Mouse (Mus musculus) kidney, embryonic 15.5 days (tissue): ENCODE measurements at regions not wholly inside any gene's neighbourhood (a gene's known extent, or its start where the extent isn't known, plus 50 kb on each side); places are given as distances from the start of the nearest gene placed in this dataset.

Source experiments
- ATAC-seq: fragments of 200-750 bp; cut with Nextera tagmentation; replicated peaks from 2 replicates; pipeline ENCODE4 v1.8.0; 2017; ENCODE audit warnings: moderate TSS enrichment; ENCODE audit not compliant: low FRiP score
- H3K27ac ChIP-seq: fragments of 300-500 bp; sonication (generic); 2 replicates; pipeline ENCODE4 v1.5.1; 2015; ENCODE audit warnings: mild to moderate bottlenecking, inconsistent platforms
- H3K27me3 ChIP-seq: fragments of 300-500 bp; sonication (generic); 2 replicates; pipeline ENCODE4 v1.6.1; 2015; ENCODE audit warnings: inconsistent platforms
- H3K36me3 ChIP-seq: fragments of 300-500 bp; sonication (generic); 2 replicates; pipeline ENCODE4 v1.6.1; 2015; ENCODE audit warnings: inconsistent platforms
- H3K4me1 ChIP-seq: fragments of 300-500 bp; sonication (generic); 2 replicates; pipeline ENCODE4 v1.6.1; 2015; ENCODE audit warnings: inconsistent platforms
- H3K4me2 ChIP-seq: fragments of 300-500 bp; sonication (generic); 2 replicates; pipeline ENCODE4 v1.6.1; 2015; ENCODE audit warnings: moderate library complexity, mild to moderate bottlenecking, inconsistent platforms
- H3K4me3 ChIP-seq: fragments of 300-500 bp; sonication (generic); replicated peaks from 2 replicates; pipeline ENCODE4 v1.5.1; 2015; ENCODE audit warnings: mild to moderate bottlenecking, inconsistent platforms
- H3K9ac ChIP-seq: fragments of 300-500 bp; sonication (generic); 2 replicates; pipeline ENCODE4 v1.6.1; 2015; ENCODE audit warnings: mild to moderate bottlenecking, inconsistent platforms
- H3K9me3 ChIP-seq: fragments of 300-500 bp; sonication (generic); replicated peaks from 2 replicates; pipeline ENCODE4 v1.6.1; 2016; ENCODE audit warnings: inconsistent platforms
- WGBS: fragments of 180-500 bp; shearing (Covaris S2); methylation state at CpG from one replicate; pipeline ENCODE4 v1.1.7; 2015; ENCODE audit warnings: mixed read lengths; 5-methylcytosine and 5-hydroxymethylcytosine counted together

DNA sequence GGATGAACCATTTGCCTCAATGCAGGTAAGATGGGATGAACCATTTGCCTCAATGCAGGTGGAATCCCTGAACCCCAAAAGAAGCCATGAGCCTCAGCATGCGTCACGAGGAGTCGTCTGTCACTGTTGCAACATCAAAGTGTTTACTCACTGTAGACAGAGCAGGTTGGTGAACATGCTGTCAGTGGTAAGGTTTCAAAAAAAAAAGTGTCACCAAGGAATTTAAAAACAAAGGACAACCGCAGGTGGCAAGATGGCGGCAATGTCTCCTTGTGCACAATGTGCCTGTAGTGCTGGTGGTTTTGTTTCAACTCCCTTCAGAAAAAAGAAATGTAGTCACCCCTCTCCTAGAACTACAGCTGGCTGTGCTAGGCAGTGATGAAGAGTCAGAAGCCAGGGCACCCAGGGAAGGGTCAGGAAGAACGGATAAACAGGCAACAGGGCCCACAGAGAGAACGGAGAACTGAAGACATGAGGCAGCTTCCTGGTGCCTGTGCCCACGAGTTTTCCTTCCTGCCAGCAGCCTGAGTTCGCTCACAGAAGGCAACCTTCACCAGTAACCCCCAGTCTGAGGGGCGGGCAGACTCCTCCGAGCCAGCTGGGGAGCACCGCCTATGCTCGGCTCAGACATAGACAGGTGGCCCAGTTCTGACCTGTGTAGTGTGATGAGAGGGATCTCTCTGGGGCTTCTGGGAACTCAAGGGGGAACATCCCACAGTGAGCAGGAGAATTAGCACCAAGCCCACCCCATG lies 223.9 kb downstream of the Bcl11b start:
- ATAC-seq, result no peak
- H3K36me3 ChIP-seq, result no peaks in the 10 kb centered on the region
- no peak overlapping the region for H3K4me2 ChIP-seq
- WGBS, result 87% methylated on average over 13 of the region's 13 CpGs
- H3K27me3 ChIP-seq, result no peaks in the 10 kb centered on the region
- H3K27ac ChIP-seq, result no peak overlapping the region
- no peaks in the 10 kb centered on the region for H3K9me3 ChIP-seq
- H3K4me3 ChIP-seq, result no peak overlapping the region
- H3K9ac ChIP-seq, result no peak overlapping the region
- no peaks in the 10 kb centered on the region for H3K4me1 ChIP-seq

DNA sequence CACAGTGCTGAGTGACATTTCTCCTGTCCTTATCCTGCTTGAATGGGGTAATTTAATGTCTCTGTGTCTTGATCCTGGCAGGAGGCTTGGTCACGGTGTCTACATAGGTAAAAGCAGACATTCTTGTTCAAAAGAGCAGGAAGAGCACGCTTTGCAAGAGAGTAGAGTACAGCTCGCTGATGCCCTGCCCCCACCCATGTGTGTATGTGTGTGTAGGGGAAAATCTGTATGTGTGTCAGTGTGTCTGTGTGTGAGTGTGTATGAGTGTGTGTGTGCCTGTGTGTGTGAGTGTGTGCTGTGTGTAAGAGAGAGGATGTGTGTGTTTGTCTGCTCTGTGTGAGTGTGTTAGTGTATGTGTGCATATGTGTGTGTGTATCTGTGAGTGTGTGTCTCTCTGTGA lies 221.3 kb downstream of the Bcl11b start:
- H3K9me3 ChIP-seq, result no peaks in the 10 kb centered on the region
- H3K4me3 ChIP-seq, result no peak overlapping the region
- H3K4me2 ChIP-seq, result no peak overlapping the region
- H3K27me3 ChIP-seq, result no peaks in the 10 kb centered on the region
- no peaks in the 10 kb centered on the region for H3K4me1 ChIP-seq
- WGBS, result 71% methylated on average over 3 of the region's 3 CpGs
- H3K36me3 ChIP-seq, result no peaks in the 10 kb centered on the region
- no peak overlapping the region for H3K9ac ChIP-seq
- no peak overlapping the region for H3K27ac ChIP-seq
- no peak for ATAC-seq

DNA sequence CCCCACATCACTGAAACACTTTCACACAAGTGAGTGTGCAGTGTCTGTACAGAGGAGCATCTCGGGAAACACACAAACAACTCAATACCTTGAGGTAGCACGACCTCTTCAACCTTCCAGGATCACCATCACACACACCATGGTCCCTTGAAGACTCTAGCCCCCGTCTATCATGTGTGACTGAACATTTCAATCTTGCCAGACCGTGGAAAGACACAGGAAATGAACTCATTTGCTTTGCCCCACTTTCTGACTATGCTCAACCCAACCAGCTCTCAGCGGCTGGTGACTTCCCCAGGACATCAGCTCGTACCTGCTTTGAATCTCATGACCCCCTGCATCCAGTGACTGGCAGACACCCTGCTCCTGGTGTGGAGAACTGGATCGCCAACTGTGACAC lies 219.6 kb downstream of the Bcl11b start:
- H3K9me3 ChIP-seq, result no peaks in the 10 kb centered on the region
- no peaks in the 10 kb centered on the region for H3K4me1 ChIP-seq
- no peaks in the 10 kb centered on the region for H3K36me3 ChIP-seq
- H3K27ac ChIP-seq, result no peak overlapping the region
- no peak for ATAC-seq
- no peak overlapping the region for H3K4me3 ChIP-seq
- no peak overlapping the region for H3K9ac ChIP-seq
- H3K27me3 ChIP-seq, result no peaks in the 10 kb centered on the region
- no peak overlapping the region for H3K4me2 ChIP-seq
- 71% methylated on average over 7 of the region's 7 CpGs for WGBS

DNA sequence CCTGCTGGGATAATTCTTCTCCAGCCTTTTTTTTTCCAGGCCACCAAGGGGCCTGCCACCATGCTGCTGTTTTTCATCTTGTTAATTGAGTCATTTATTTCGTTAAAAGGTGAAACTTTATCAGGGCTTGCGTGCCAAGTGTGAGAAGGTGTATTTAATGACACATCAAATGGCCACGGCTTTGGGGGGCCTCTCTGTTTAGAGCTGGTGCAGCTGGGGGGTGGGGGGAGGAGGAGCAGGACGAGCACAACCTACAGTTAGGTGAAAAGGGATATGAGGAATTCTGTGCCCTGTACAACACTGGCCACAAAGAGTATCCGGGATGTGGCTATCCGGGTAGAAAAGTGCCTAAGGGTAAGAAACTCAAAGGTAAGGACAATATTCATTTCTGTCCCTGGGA lies 213.6 kb downstream of the Bcl11b start:
- no peak for ATAC-seq
- H3K36me3 ChIP-seq, result no peaks in the 10 kb centered on the region
- no peaks in the 10 kb centered on the region for H3K27me3 ChIP-seq
- 29% methylated on average over 6 of the region's 6 CpGs for WGBS
- no peaks in the 10 kb centered on the region for H3K4me1 ChIP-seq
- H3K4me3 ChIP-seq, result no peak overlapping the region
- no peak overlapping the region for H3K27ac ChIP-seq
- H3K4me2 ChIP-seq, result no peak overlapping the region
- no peak overlapping the region for H3K9ac ChIP-seq
- no peaks in the 10 kb centered on the region for H3K9me3 ChIP-seq

DNA sequence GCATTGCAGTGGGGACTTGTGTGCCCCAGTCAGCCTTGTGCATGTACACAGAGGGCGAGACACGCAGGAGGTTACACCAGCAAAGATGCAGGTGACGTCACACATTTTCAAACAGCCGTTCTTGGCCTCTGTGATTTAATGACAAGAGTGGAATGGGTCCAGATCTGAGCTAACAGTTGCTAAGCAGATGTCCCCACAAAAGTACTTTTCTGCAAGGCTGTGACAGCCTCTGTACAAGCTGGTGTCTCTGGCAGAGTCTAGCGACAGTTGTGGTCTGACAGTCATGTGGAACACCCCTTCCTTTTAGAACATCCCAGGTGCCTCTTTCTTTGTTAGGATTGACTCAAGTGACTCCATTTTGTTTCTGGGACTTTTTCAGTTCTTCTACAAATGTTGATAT lies 203.1 kb downstream of the Bcl11b start:
- 88% methylated on average over 5 of the region's 5 CpGs for WGBS
- H3K27ac ChIP-seq, result no peak overlapping the region

DNA sequence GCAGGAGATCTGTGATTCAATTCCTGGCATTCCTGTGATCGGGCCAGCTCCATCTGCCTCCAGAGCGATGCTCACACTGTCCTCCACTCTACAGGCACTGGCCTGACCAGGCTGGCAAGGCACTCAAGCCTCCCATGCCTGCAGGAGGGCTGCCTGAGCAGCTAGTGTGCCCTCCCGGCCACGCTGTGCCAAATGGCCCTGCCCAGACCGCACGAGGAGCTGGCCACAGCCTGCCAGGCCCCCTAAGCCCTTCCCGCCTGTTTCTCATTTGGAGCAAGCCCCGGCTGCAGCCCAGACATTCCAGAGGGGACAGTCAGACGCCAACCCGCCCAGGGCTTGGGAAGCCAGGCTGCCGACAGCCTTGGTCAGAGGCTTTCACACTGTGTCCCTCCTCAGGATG lies 195.8 kb downstream of the Bcl11b start:
- Histone ChIP-seq H3K4me1 (peaks cover 4% of the 10 kb centered on the region; the same call in 1 of the 2 replicates), H3K9me3 (no peaks in the 10 kb centered on the region), H3K27ac (no peak overlapping the region), H3K36me3 (no peaks in the 10 kb centered on the region), H3K9ac (no peak overlapping the region), H3K4me2 (no peak overlapping the region), H3K4me3 (no peak overlapping the region), H3K27me3 (peaks cover 16% of the 10 kb centered on the region)
- no peak for ATAC-seq
- 17% methylated on average over 11 of the region's 11 CpGs for WGBS

More for the DNA sequence above, 203.1 kb downstream of the Bcl11b start:
- no peak overlapping the region for H3K4me2 ChIP-seq
- H3K4me1 ChIP-seq, result no peaks in the 10 kb centered on the region
- H3K9ac ChIP-seq, result no peak overlapping the region
- ATAC-seq, result no peak
- H3K9me3 ChIP-seq, result no peaks in the 10 kb centered on the region
- no peaks in the 10 kb centered on the region for H3K36me3 ChIP-seq
- H3K27me3 ChIP-seq, result peaks cover 7% of the 10 kb centered on the region; the same call in 1 of the 2 replicates
- H3K4me3 ChIP-seq, result no peak overlapping the region

DNA sequence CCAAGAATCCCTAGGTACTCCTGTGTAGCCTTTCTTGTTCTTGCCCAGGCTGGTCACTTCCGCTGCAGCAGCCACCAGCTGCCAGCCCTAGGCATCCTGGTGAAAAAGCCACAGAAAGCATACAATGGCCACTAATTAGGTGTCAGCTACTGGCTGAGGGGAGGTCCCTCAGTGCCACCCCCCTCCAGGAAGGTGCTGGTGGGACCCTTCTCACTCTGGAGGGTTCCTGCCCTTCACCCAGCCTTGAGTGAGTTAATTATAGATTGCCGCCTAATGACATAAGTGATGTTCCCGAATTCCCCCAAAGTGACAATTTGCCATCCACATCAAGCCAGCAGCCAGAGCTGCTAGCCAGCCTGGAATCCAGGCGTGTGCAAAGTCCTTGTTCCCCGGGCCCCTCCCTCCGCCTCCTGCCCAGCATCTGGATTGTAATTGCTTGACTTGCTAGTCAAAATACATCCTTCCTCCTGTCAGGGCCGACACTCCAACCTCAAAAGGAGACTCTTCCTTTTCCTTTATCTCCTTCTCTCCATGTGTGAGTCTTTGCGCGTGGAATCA lies 195.2 kb downstream of the Bcl11b start:
- no peaks in the 10 kb centered on the region for H3K9me3 ChIP-seq
- no peak overlapping the region for H3K9ac ChIP-seq
- H3K4me3 ChIP-seq, result no peak overlapping the region
- 47% methylated on average over 9 of the region's 9 CpGs for WGBS
- no peak overlapping the region for H3K27ac ChIP-seq
- no peaks in the 10 kb centered on the region for H3K36me3 ChIP-seq
- ATAC-seq, result no peak
- H3K4me1 ChIP-seq, result peaks cover 4% of the 10 kb centered on the region; the same call in 1 of the 2 replicates
- H3K27me3 ChIP-seq, result peaks cover 16% of the 10 kb centered on the region
- no peak overlapping the region for H3K4me2 ChIP-seq

DNA sequence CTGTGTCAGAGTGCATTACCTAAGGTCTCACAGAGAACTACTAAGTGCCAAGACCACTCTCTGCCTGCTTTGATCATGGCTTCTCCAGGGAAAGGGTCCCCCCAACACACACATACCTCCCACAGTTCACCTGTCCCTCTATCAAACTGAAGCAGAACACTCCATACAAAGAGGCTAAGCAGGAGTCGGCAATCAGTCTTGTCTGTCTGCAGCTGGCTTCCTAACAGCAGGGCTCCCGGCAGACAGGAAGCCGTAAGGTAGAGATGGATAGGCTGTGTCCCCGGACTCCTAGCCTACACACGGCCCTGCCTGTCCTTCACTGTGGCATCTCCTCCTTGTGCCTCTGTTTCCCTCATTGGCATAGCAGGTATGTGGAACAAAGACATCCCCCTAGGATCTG lies 192.2 kb downstream of the Bcl11b start:
- ATAC-seq, result no peak
- Histone ChIP-seq H3K9me3 (no peaks in the 10 kb centered on the region), H3K27ac (no peak overlapping the region), H3K4me2 (no peak overlapping the region), H3K27me3 (peaks cover 15% of the 10 kb centered on the region), H3K4me3 (no peak overlapping the region), H3K36me3 (no peaks in the 10 kb centered on the region), H3K4me1 (peaks cover 4% of the 10 kb centered on the region; the same call in 1 of the 2 replicates), H3K9ac (no peak overlapping the region)
- WGBS, result 16% methylated on average over 5 of the region's 5 CpGs

DNA sequence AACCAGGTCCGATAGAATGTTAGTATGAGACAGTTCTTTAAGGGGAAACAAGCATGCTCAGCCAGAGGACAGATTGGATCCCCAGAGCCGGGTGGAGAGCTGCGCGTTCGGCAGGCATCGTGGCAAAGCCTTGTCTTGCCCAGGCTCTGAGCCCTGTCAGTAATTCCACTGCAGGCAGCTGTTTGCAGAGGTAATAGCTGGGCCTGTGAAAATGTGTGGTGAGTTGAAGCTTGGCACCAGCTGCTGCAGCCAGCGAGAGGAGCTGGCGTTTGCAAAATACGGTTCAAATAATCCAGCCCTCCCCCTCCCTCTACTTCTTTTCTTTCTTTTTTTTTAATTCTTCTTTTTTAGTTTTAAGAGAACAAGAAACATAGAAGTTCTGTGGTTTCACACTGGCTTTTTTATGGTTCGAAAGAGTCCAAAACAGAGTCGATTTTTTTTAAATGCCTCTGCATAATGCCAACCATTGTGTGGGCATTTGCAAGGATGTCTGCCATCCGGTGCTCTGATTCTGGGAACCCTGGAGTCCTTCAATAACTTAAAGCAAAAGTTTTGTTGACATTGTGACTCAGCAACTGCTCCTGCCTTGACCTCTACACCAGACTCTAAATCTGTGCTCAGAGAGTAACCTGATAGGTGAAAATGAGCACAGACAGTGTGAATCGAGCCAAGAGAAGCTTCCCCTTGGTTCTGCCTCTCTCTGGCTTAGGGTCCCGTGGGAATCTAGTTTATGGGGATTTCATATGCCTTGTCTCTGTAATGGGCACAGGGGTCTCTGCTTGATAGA lies 190.7 kb downstream of the Bcl11b start:
- H3K4me1 ChIP-seq, result no peaks in the 10 kb centered on the region; the same call in 1 of the 2 replicates
- H3K9me3 ChIP-seq, result no peaks in the 10 kb centered on the region
- H3K27me3 ChIP-seq, result peaks cover 7% of the 10 kb centered on the region
- no peak overlapping the region for H3K9ac ChIP-seq
- no peak for ATAC-seq
- no peak overlapping the region for H3K27ac ChIP-seq
- H3K4me3 ChIP-seq, result no peak overlapping the region
- 55% methylated on average over 14 of the region's 14 CpGs for WGBS
- no peak overlapping the region for H3K4me2 ChIP-seq
- no peaks in the 10 kb centered on the region for H3K36me3 ChIP-seq

DNA sequence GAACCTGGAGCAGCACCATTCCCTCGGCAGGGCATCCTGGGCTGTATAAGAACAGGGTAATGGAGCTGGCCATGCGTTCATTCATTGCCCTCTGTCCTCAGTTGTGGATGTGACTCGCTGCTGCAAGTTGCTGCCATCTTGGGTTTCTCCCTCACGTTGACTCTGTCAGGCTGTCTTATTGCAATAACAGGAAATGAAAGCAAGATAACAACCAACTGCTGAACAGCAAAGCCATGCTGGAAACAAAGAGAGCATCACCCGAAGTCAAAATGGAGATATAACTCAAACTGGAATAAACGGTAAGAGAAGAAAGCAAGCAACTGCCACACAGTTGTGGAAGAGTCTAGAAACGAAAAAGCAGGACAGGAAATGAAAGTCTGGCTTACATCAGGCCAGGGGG lies 188.5 kb downstream of the Bcl11b start:
- 76% methylated on average over 7 of the region's 7 CpGs for WGBS
- no peaks in the 10 kb centered on the region for H3K4me1 ChIP-seq
- ATAC-seq, result no peak
- no peaks in the 10 kb centered on the region for H3K36me3 ChIP-seq
- H3K27ac ChIP-seq, result no peak overlapping the region
- H3K9me3 ChIP-seq, result no peaks in the 10 kb centered on the region
- H3K4me3 ChIP-seq, result no peak overlapping the region
- no peaks in the 10 kb centered on the region for H3K27me3 ChIP-seq
- no peak overlapping the region for H3K4me2 ChIP-seq
- H3K9ac ChIP-seq, result no peak overlapping the region

DNA sequence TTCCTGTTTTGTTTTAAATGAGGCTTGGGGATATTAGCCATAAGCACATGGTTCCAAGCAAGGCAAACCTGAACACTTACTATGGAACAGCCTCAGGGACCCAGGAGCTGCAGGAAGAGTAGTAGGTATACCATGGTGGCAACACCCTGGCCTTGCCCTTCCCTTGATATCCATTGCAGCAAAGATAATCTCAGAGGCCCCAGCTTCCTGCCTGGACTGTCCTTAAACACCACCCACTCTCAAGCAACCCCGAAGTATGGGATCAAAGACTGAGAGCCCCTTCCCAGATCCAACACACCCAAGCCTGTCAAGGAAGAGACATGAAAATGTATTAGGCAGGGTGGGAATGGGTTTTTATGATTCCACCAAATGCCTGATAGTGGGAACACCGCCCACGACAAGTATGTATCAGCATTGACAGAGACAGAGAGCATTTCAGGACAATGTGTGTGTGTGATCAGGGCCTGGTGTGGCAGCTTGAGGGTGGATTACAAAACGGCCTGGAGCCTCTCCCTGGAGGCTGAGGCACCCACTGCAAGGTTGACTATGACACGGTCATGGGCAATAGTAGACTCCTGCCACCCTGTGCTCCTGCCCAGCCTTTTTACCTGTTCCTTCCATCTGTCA lies 179.5 kb downstream of the Bcl11b start:
- Histone ChIP-seq H3K4me3 (no peak overlapping the region), H3K9ac (no peak overlapping the region), H3K36me3 (no peaks in the 10 kb centered on the region), H3K9me3 (no peaks in the 10 kb centered on the region), H3K4me2 (no peak overlapping the region), H3K27ac (no peak overlapping the region), H3K27me3 (no peaks in the 10 kb centered on the region), H3K4me1 (no peaks in the 10 kb centered on the region)
- no peak for ATAC-seq
- 89% methylated on average over 5 of the region's 5 CpGs for WGBS

DNA sequence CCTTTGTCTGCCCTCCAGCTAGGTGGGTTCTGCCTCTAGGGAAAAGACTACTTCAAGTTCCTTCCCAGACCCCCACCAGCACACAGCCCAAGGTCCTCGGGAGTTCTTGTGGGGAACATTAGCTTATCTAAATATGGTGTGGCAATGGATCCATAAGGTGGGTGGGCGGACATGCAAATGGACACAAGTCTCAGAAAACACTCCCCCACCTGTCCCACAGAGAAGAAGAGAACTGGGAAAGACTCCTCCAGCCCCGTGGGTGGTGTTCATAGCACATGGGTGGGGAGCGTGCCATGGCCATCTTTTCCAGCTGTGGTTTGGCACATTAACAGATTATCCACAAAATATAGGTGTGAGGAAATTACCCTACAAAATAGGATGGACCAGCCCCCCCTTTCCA lies 177.5 kb downstream of the Bcl11b start:
- H3K9ac ChIP-seq, result no peak overlapping the region
- H3K27me3 ChIP-seq, result no peaks in the 10 kb centered on the region
- ATAC-seq, result no peak
- no peaks in the 10 kb centered on the region for H3K4me1 ChIP-seq
- no peak overlapping the region for H3K27ac ChIP-seq
- no peak overlapping the region for H3K4me3 ChIP-seq
- H3K4me2 ChIP-seq, result no peak overlapping the region
- H3K9me3 ChIP-seq, result no peaks in the 10 kb centered on the region
- H3K36me3 ChIP-seq, result no peaks in the 10 kb centered on the region
- WGBS, result 74% methylated on average over 4 of the region's 4 CpGs
